Mouse (Mus musculus) lung, postnatal 0 days (tissue): ENCODE results near the gene Cylc1. TPM values are rescaled to one million over a fixed set of nuclear protein-coding genes. Genes with fewer than 3 reads are reported as not detected.

Source experiments
- ATAC-seq: fragments of 200-750 bp; cut with Nextera tagmentation; 2 replicates; pipeline ENCODE4 v1.8.0; 2017; ENCODE audit warnings: moderate library complexity
- DNase-seq: peaks from one replicate; pipeline ENCODE4 v3.0.0-alpha.2; 2016; ENCODE audit warnings: low spot score
- H3K27ac ChIP-seq: fragments of 300-500 bp; sonication (generic); 2 replicates; pipeline ENCODE4 v1.5.1; 2014; ENCODE audit warnings: antibody characterized with exemption, mild to moderate bottlenecking, low read length, mixed read lengths
- H3K27me3 ChIP-seq: fragments of 300-500 bp; sonication (generic); replicated peaks from 2 replicates; pipeline ENCODE4 v1.6.1; 2014; ENCODE audit warnings: low read length, mixed read lengths; ENCODE audit not compliant: insufficient read depth
- H3K36me3 ChIP-seq: fragments of 300-500 bp; sonication (generic); 2 replicates; pipeline ENCODE4 v1.6.1; 2014; ENCODE audit warnings: low read length, mixed read lengths; ENCODE audit not compliant: insufficient read depth
- H3K4me1 ChIP-seq: fragments of 300-500 bp; sonication (generic); 2 replicates; pipeline ENCODE4 v1.6.1; 2014; ENCODE audit warnings: antibody characterized with exemption, low read depth, low read length, mixed read lengths; ENCODE audit not compliant: insufficient read depth
- H3K4me2 ChIP-seq: fragments of 300-500 bp; sonication (generic); replicated peaks from 2 replicates; pipeline ENCODE4 v1.6.1; 2014; ENCODE audit warnings: low read depth, mild to moderate bottlenecking, low read length, moderate library complexity, mixed read lengths
- H3K4me3 ChIP-seq: fragments of 300-500 bp; sonication (generic); 2 replicates; pipeline ENCODE4 v1.5.1; 2014; ENCODE audit warnings: low read depth, low read length
- H3K9ac ChIP-seq: fragments of 300-500 bp; sonication (generic); replicated peaks from 2 replicates; pipeline ENCODE4 v1.6.1; 2014; ENCODE audit warnings: low read depth, mild to moderate bottlenecking
- H3K9me3 ChIP-seq: fragments of 300-500 bp; sonication (generic); 2 replicates; pipeline ENCODE4 v1.6.1; 2016; ENCODE audit warnings: low read length, mixed read lengths
- CTCF ChIP-seq: IDR thresholded peaks from 2 replicates; pipeline ENCODE4 v1.5.1; 2016; ENCODE audit warnings: antibody characterized with exemption, mild to moderate bottlenecking
- EP300 ChIP-seq: IDR thresholded peaks from 2 replicates; pipeline ENCODE4 v1.6.1; 2016; ENCODE audit warnings: antibody characterized with exemption, mild to moderate bottlenecking, control low read depth
- WGBS: fragments of 180-500 bp; shearing (Covaris S2); extraction: QIAGEN DNeasy Blood & Tissue Kit; methylation state at CpG from one replicate; pipeline ENCODE4 v1.1.7; 2014; 5-methylcytosine and 5-hydroxymethylcytosine counted together
- polyA plus RNA-seq: library from polyadenylated mRNA; unstranded; fragments of >200 nt; fragmentation: Nextera tagmentation; extraction: Ambion mirVana; gene quantifications from 2 replicates; pipeline ENCODE4 v1.2.1, GENCODE M21; 2015

Gene Cylc1
- not detected in 2 replicates for polyA plus RNA-seq

GRCm38 (mm10) chrX:111110118-111110517, at the start of gene Cylc1:
Gene Cylc1, plus strand, starts transcription at chrX:111110418.
- Histone ChIP-seq H3K4me2 (no peak within 1 kb of the TSS), H3K27me3 (no peaks in the 10 kb centered on the region), H3K4me3 (no peak within 1 kb of the TSS), H3K27ac (no peak within 1 kb of the TSS), H3K4me1 (no peaks in the 10 kb centered on the region), H3K9me3 (no peaks in the 10 kb centered on the region), H3K36me3 (no peaks in the 10 kb centered on the region), H3K9ac (no peak within 1 kb of the TSS)
- ATAC-seq (no peak), DNase-seq (no peak)
- TF ChIP-seq EP300 (no peak), CTCF (no peak)

- H3K4me2 ChIP-seq, result no peak overlapping the region
- no peaks in the 10 kb centered on the region for H3K9me3 ChIP-seq
- WGBS, result 58% methylated on average over 8 of the region's 8 CpGs
- no peak overlapping the region for H3K9ac ChIP-seq
- ATAC-seq (no peak), DNase-seq (no peak)
- H3K36me3 ChIP-seq, result no peaks in the 10 kb centered on the region
- no peaks in the 10 kb centered on the region for H3K27me3 ChIP-seq
- no peaks in the 10 kb centered on the region for H3K4me1 ChIP-seq
- TF ChIP-seq CTCF, result no peak
- TF ChIP-seq EP300, result no peak
- no peak overlapping the region for H3K4me3 ChIP-seq
- no peak overlapping the region for H3K27ac ChIP-seq
These were observed 31.5 kb upstream of the Cylc1 start for GRCm38 (mm10) chrX:111078680-111079079.

GRCm38 (mm10) chrX:111168040-111168439, 57.8 kb downstream of the Cylc1 start, which contains the start of gene Gm10112:
Gene Gm10112, plus strand, starts transcription at chrX:111168340.
- Histone ChIP-seq H3K27me3 (no peaks in the 10 kb centered on the region), H3K4me3 (no peak within 1 kb of the TSS), H3K36me3 (no peaks in the 10 kb centered on the region), H3K4me2 (no peak within 1 kb of the TSS), H3K9me3 (no peaks in the 10 kb centered on the region), H3K9ac (no peak within 1 kb of the TSS), H3K27ac (no peak within 1 kb of the TSS), H3K4me1 (no peaks in the 10 kb centered on the region)
- TF ChIP-seq EP300 (no peak), CTCF (no peak)
- DNase-seq (no peak), ATAC-seq (no peak)
- WGBS, result 87% methylated on average over 3 of the region's 3 CpGs

Other genes starting within 250 kb of the Cylc1 start
- gene Gm10112, start 57.9 kb downstream of the Cylc1 start, polyA plus RNA-seq, result not detected in 2 replicates